ENCODE assay signal across 13 mouse cellular contexts in genomic region chr7:80631405-80631804, GRCm38 (mm10). TPM values are rescaled to one million over a fixed set of nuclear protein-coding genes. Genes with fewer than 3 reads are reported as not detected.
DNase-seq lines count a peak whose midpoint lies in the region; ATAC-seq and TF ChIP-seq lines count a peak whose summit lies in the region.
"Had no signal": no experiment of that assay in that cellular context is flagged by ENCODE, and none has a peak within 500 bp of the region (broad histone marks: within the 10 kb centered on the region; RNA-seq: fewer than 3 reads in every experiment).

No protein-coding gene starts in this region.

- DNase-seq in heart, adult 2 months, result no peak
- no peak for DNase-seq in heart, postnatal 36 days
- no peak for DNase-seq in midbrain, embryonic 10.5 days (ENCODE audit: low spot score)
- DNase-seq in thymus, postnatal 36 days, result peak; percentile 45 to 51
- no peak for DNase-seq in left cerebral cortex, adult 8-10 months (ENCODE audit: low spot score in 2 of 2)
- DNase-seq in left cerebral cortex, adult 18-20 months (ENCODE audit: low spot score in 2 of 2), result no peak
- DNase-seq: adrenal gland, adult 2 months; lung, postnatal 36 days; right cerebral cortex, adult 18-20 months had no signal

- intact Hi-C loops in heart, adult 2 months (cut with DNase I), result no loop called here
- intact Hi-C loops in heart, postnatal 36 days (cut with DNase I), result no loop called here

- no peak for TF ChIP-seq POLR2A in heart, adult 2 months (IDR thresholded peaks at IDR 0.05; ENCODE audit: insufficient read depth, low read depth, low read length)

- peaks cover 16% of the 10 kb centered on the region for H3K36me3 ChIP-seq in heart, adult 2 months (ENCODE audit: control insufficient read depth, insufficient read depth, low read length)
- 0 out of 2 replicates have a peak, but pooled peaks cover 5% of the 10 kb centered on the region for H3K36me3 ChIP-seq in midbrain, embryonic 10.5 days
- 0 out of 2 replicates have a peak, but pooled peaks cover 2% of the 10 kb centered on the region for H3K36me3 ChIP-seq in midbrain, embryonic 15.5 days (replicated peaks)
- peaks cover 11% of the 10 kb centered on the region; the same call in 1 of the 2 replicates for H3K36me3 ChIP-seq in limb, embryonic 12.5 days

- H3K27ac ChIP-seq in heart, adult 2 months, result peak overlapping the region; percentile 18; the same call in 1 of the 2 replicates
- 0 out of 2 replicates have a peak overlapping the region, but pooled peaks have one; percentile 1 for H3K27ac ChIP-seq in midbrain, embryonic 10.5 days (replicated peaks)
- H3K27ac ChIP-seq in midbrain, embryonic 15.5 days, result no peak overlapping the region
- 0 out of 2 replicates have a peak overlapping the region, but pooled peaks have one; percentile 18 for H3K27ac ChIP-seq in limb, embryonic 12.5 days
- H3K27ac ChIP-seq: hindbrain, embryonic 10.5 days; liver, embryonic 14.5 days had no signal

- no peak for TF ChIP-seq CTCF in heart, adult 2 months (IDR thresholded peaks at IDR 0.05)

- no peak for TF ChIP-seq EP300 in heart, adult 2 months (IDR thresholded peaks at IDR 0.05; ENCODE audit: insufficient read depth, low read depth, low read length)

- no peak overlapping the region for H3K4me3 ChIP-seq in heart, adult 2 months
- H3K4me3 ChIP-seq in midbrain, embryonic 10.5 days, result no peak overlapping the region
- no peak overlapping the region for H3K4me3 ChIP-seq in midbrain, embryonic 15.5 days
- H3K4me3 ChIP-seq in limb, embryonic 12.5 days (replicated peaks), result no peak overlapping the region
- H3K4me3 ChIP-seq: hindbrain, embryonic 10.5 days had no signal

- H3K4me1 ChIP-seq in heart, adult 2 months (ENCODE audit: control insufficient read depth, insufficient read depth, low read length), result peaks cover 18% of the 10 kb centered on the region
- H3K4me1 ChIP-seq in midbrain, embryonic 10.5 days, result peaks cover 15% of the 10 kb centered on the region
- H3K4me1 ChIP-seq in midbrain, embryonic 15.5 days, result peaks cover 18% of the 10 kb centered on the region; the same call in 1 of the 2 replicates
- H3K4me1 ChIP-seq in limb, embryonic 12.5 days (replicated peaks), result peaks cover 31% of the 10 kb centered on the region

- H3K79me2 ChIP-seq in heart, adult 2 months (replicated peaks; ENCODE audit: control insufficient read depth, insufficient read depth, low read length), result 0 out of 2 replicates have a peak, but pooled peaks cover 1% of the 10 kb centered on the region

- ATAC-seq in midbrain, embryonic 15.5 days (replicated peaks), result no peak
- no peak for ATAC-seq in limb, embryonic 12.5 days (ENCODE audit: insufficient number of reproducible peaks, insufficient read depth, low FRiP score, low TSS enrichment, low read depth)

- no peak overlapping the region for H3K4me2 ChIP-seq in midbrain, embryonic 15.5 days
- H3K4me2 ChIP-seq in limb, embryonic 12.5 days, result no peak overlapping the region

- no peaks in the 10 kb centered on the region for H3K9me3 ChIP-seq in midbrain, embryonic 10.5 days (replicated peaks)
- H3K9me3 ChIP-seq in midbrain, embryonic 15.5 days, result no peaks in the 10 kb centered on the region
- no peaks in the 10 kb centered on the region for H3K9me3 ChIP-seq in limb, embryonic 12.5 days
- H3K9me3 ChIP-seq: hindbrain, embryonic 10.5 days had no signal

- H3K27me3 ChIP-seq in heart, adult 2 months (ENCODE audit: control insufficient read depth, insufficient read depth, low read length), result no peaks in the 10 kb centered on the region
- H3K27me3 ChIP-seq in midbrain, embryonic 10.5 days (ENCODE audit: low read depth, poor library complexity, severe bottlenecking), result no peaks in the 10 kb centered on the region
- no peaks in the 10 kb centered on the region for H3K27me3 ChIP-seq in midbrain, embryonic 15.5 days (replicated peaks)
- H3K27me3 ChIP-seq in limb, embryonic 12.5 days, result no peaks in the 10 kb centered on the region

- 69% methylated on average over 3 of the region's 3 CpGs for WGBS in heart, adult 2 months
- WGBS in midbrain, embryonic 10.5 days, result 73% methylated on average over 3 of the region's 3 CpGs
- 59% methylated on average over 3 of the region's 3 CpGs for WGBS in midbrain, embryonic 15.5 days
- 74% methylated on average over 3 of the region's 3 CpGs for WGBS in limb, embryonic 12.5 days

- no peak overlapping the region for H3K9ac ChIP-seq in heart, adult 2 months (ENCODE audit: low read depth, low read length)
- no peak overlapping the region for H3K9ac ChIP-seq in midbrain, embryonic 15.5 days
- no peak overlapping the region; the same call in 1 of the 2 replicates for H3K9ac ChIP-seq in limb, embryonic 12.5 days (replicated peaks)
- H3K9ac ChIP-seq: liver, embryonic 14.5 days had no signal

RNA-seq across cellular contexts. Expression of gene Crtc3, which starts 57.3 kb away (rescaled TPM):
- 10 to 100 TPM; 11.0 to 12.9 TPM for total RNA-seq in heart, adult 2 months (2021)
- polyA plus RNA-seq in heart, adult 2 months (2012; rRNA removed), result 11.6 and 14.3 TPM in 2 replicates
- total RNA-seq in heart, postnatal 36 days (2021), result 10 to 100 TPM; 12.6 to 14.0 TPM
- polyA plus RNA-seq in midbrain, embryonic 10.5 days (2016; fragmentation: Nextera tagmentation; extraction: Ambion mirVana), result 8.4 and 9.3 TPM in 2 replicates
- polyA plus RNA-seq in midbrain, embryonic 15.5 days (2015; fragmentation: Nextera tagmentation; extraction: Ambion mirVana), result 15.6 and 15.7 TPM in 2 replicates
- 18.5 and 22.4 TPM in 2 replicates for polyA plus RNA-seq in limb, embryonic 12.5 days (2016; fragmentation: Nextera tagmentation; extraction: Ambion mirVana)
- total RNA-seq in left cerebral cortex, adult 8-10 months (2022), result 10 to 100 TPM; 14.8 to 15.7 (median 15.5) TPM
- 10 to 100 TPM; 14.4 to 14.5 TPM for total RNA-seq in left cerebral cortex, adult 18-20 months (2021)

Comparison
In these comparisons a context has a peak if more than half of its experiments do, and no peak if none do; other contexts are left out.
1. DNase-seq: peak in thymus, postnatal 36 days (2 of 2); none in heart, adult 2 months (0 of 2), heart, postnatal 36 days (0 of 2), midbrain, embryonic 10.5 days (single experiment), left cerebral cortex, adult 8-10 months (0 of 2) and left cerebral cortex, adult 18-20 months (0 of 2).